Mouse (Mus musculus) thymus, adult 2 months (tissue): Measurements from ENCODE around the gene Galnt14.

ENCODE experiments used
- CTCF ChIP-seq: fragments of 200-500 bp; IDR thresholded peaks from 2 replicates; pipeline ENCODE4 v1.5.1; 2012; ENCODE audit warnings: mild to moderate bottlenecking, control low read depth, low read length, moderate library complexity, borderline replicate concordance; ENCODE audit not compliant: control insufficient read depth, poor library complexity, insufficient read depth; ENCODE audit errors: extremely low read depth
- POLR2A ChIP-seq: fragments of 200-500 bp; IDR thresholded peaks from 2 replicates; pipeline ENCODE4 v1.6.1; 2012; ENCODE audit warnings: mild to moderate bottlenecking, low read length, control low read depth, moderate library complexity; ENCODE audit not compliant: control insufficient read depth, poor library complexity, insufficient read depth; ENCODE audit errors: extremely low read depth

GRCm38 (mm10) chr17:73701016-73701415 is 9.2 kb downstream of the Galnt14 start:
- TF ChIP-seq CTCF, result no peak
- TF ChIP-seq POLR2A, result no peak
